Mouse (Mus musculus) small intestine, adult 2 months (tissue): ENCODE data around the gene Klf4.

Experiments used
- CTCF ChIP-seq: fragments of 200-500 bp; IDR thresholded peaks from 2 replicates; pipeline ENCODE4 v1.5.1; 2012; ENCODE audit warnings: low read depth, mild to moderate bottlenecking, control low read depth, inconsistent platforms, low read length, moderate library complexity, mixed read lengths; ENCODE audit not compliant: insufficient replicate concordance, insufficient read length; ENCODE audit errors: extremely low read depth
- POLR2A ChIP-seq: fragments of 200-500 bp; IDR thresholded peaks from 2 replicates; pipeline ENCODE4 v1.6.1; 2012; ENCODE audit warnings: low read depth, mild to moderate bottlenecking, control low read depth, inconsistent platforms, low read length, moderate library complexity

DNA sequence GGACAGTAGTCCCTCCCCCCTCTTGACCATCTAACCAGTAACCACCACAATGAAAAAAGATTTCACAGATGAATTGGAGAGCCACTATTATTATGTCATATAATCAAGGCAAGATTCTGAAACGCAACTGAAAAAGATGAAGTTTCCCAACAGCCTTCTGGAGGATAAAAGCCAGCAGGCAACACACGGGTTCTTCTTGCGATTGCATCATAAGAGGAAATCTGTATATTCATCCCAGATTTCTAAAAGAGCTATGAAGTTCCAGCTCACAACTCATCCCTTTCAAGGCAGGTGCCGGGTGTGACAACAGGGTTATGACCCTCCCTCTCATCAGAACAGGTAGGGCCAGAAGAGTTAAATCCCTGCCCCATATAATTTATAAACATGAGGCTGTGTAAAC, 2.2 kb upstream of the Klf4 start:
- TF ChIP-seq CTCF = no peak
- no peak for TF ChIP-seq POLR2A
